Mouse (Mus musculus) megakaryocyte, embryonic 14.5 days (primary cell): ENCODE measurements around the gene Itpr1.

Experiments
- FLI1 ChIP-seq: IDR thresholded peaks from 2 replicates; pipeline ENCODE4 v1.6.1; 2012; ENCODE audit warnings: low read length, inconsistent platforms, mixed read lengths
- GATA1 ChIP-seq: IDR thresholded peaks from 3 replicates; pipeline ENCODE4 v1.6.1; 2012; ENCODE audit warnings: mixed read lengths, low read length, inconsistent platforms, borderline replicate concordance

DNA sequence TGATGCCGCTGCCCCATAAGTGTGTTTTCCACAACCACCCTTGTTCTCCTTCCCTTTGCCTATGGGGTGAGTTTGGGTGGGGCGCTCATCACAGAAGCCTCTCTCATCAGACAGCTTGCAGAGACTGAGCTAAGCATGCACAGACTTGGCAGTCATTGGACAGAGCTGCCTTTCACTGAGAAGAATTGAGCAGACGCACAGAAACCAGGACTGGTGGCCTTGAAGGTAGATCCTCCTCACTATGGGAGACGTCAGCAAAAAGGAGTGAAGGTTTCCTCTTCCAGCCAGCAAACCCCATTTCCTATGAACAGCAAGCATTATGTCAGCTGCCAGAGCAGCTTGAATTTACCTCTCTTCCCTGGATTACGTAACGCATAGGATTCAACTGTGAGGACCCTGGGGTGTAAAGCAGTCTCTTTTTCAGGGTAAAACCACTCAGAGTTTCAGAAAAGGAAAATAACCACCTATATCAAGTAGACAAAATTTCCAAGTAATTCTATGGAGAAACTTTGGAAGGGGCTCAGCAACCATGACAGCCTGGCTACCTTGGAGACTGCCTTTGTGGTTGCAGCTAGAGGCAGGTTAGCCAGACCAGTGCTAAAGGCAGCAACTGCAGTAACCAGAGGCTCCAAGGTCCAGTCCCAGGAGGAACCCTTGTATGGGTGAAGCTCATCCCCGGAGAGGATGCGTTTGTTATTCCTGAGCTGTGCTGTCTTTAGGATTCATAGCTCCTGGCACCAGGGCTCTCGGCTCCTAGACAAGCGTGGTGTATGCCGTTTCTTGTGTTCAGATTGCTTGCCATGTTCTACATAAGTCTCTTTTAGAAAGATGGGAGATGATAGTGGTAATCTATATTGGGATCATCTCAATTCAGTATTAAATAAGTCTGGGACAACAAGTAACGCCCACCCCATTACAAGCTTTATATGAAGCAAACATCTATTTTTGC is 91.0 kb downstream of the Itpr1 start:
- TF ChIP-seq GATA1 = no peak
- TF ChIP-seq FLI1 = no peak
